ENCODE assay signal across 17 mouse cellular contexts in genomic region chr2:66178848-66179215, GRCm38 (mm10). TPM values are rescaled to one million over a fixed set of nuclear protein-coding genes. Genes with fewer than 3 reads are reported as not detected.
A peak's percentile ranks its signal among the peaks of the same experiment; 100 is the strongest.
DNase-seq lines count a peak whose midpoint lies in the region; ATAC-seq and TF ChIP-seq lines count a peak whose summit lies in the region.
"Had no signal": no experiment of that assay in that cellular context is flagged by ENCODE, and none has a peak within 500 bp of the region (broad histone marks: within the 10 kb centered on the region; RNA-seq: fewer than 3 reads in every experiment).

No protein-coding gene starts in this region.

- no peaks in the 10 kb centered on the region for H3K9me3 ChIP-seq in hindbrain, embryonic 12.5 days (replicated peaks)
- H3K9me3 ChIP-seq in midbrain, embryonic 14.5 days (ENCODE audit: control insufficient read depth, low read length) = no peaks in the 10 kb centered on the region
- H3K9me3 ChIP-seq: liver, embryonic 15.5 days had no signal

- H3K36me3 ChIP-seq in hindbrain, embryonic 12.5 days = no peaks in the 10 kb centered on the region
- H3K36me3 ChIP-seq in midbrain, embryonic 14.5 days (ENCODE audit: control insufficient read depth, insufficient read depth, low read length) = no peaks in the 10 kb centered on the region
- H3K36me3 ChIP-seq: liver, embryonic 15.5 days had no signal

- 38% methylated on average over 5 of the region's 5 CpGs for WGBS in hindbrain, embryonic 12.5 days
- 6% methylated on average over 5 of the region's 5 CpGs for WGBS in midbrain, embryonic 14.5 days

- H3K27me3 ChIP-seq in hindbrain, embryonic 12.5 days = no peaks in the 10 kb centered on the region
- no peaks in the 10 kb centered on the region for H3K27me3 ChIP-seq in midbrain, embryonic 14.5 days (ENCODE audit: control insufficient read depth, insufficient read depth, low read length)
- H3K27me3 ChIP-seq: liver, embryonic 15.5 days had no signal

- peak overlapping the region; percentile 30 for H3K4me2 ChIP-seq in hindbrain, embryonic 12.5 days (replicated peaks)
- peak overlapping the region; percentile 55 for H3K4me2 ChIP-seq in midbrain, embryonic 14.5 days (ENCODE audit: low read length)
- H3K4me2 ChIP-seq: heart, embryonic 11.5 days; liver, embryonic 15.5 days had no signal

- ATAC-seq in hindbrain, embryonic 12.5 days (ENCODE audit: low FRiP score) = no peak; the same call in 1 of the 2 replicates
- no peak for ATAC-seq in midbrain, embryonic 14.5 days (ENCODE audit: low FRiP score, low TSS enrichment)

- H3K27ac ChIP-seq in left cerebral cortex, adult 2 months = peak overlapping the region; percentile 88
- peak overlapping the region; percentile 69 for H3K27ac ChIP-seq in hindbrain, embryonic 12.5 days
- peak overlapping the region; percentile 89 for H3K27ac ChIP-seq in midbrain, embryonic 14.5 days (replicated peaks; ENCODE audit: low read depth, low read length)
- H3K27ac ChIP-seq: liver, embryonic 15.5 days had no signal

- TF ChIP-seq CTCF in left cerebral cortex, adult 2 months (IDR thresholded peaks at IDR 0.05) = no peak; the same call in 1 of the 2 replicates

- H3K9ac ChIP-seq in hindbrain, embryonic 12.5 days = no peak overlapping the region
- H3K9ac ChIP-seq in midbrain, embryonic 14.5 days (replicated peaks; ENCODE audit: low read length) = no peak overlapping the region
- H3K9ac ChIP-seq: liver, embryonic 15.5 days had no signal

- H3K4me1 ChIP-seq in hindbrain, embryonic 12.5 days = peaks cover 26% of the 10 kb centered on the region
- H3K4me1 ChIP-seq in midbrain, embryonic 14.5 days (ENCODE audit: control insufficient read depth, insufficient read depth, low read length) = peaks cover 26% of the 10 kb centered on the region
- H3K4me1 ChIP-seq: liver, embryonic 15.5 days had no signal

- no peak for DNase-seq in left cerebral cortex, adult 2 months (ENCODE audit: extremely low spot score in 1 of 2, low spot score in 2 of 2)
- DNase-seq in left cerebral cortex, postnatal 14 days (ENCODE audit: low spot score in 2 of 2) = no peak
- DNase-seq in midbrain, embryonic 14.5 days = peak; percentile 56
- DNase-seq in ovary, adult 18-20 months (ENCODE audit: low spot score) = no peak
- no peak for DNase-seq in cerebellum, adult 18-20 months
- no peak for DNase-seq in lung, postnatal 4 days
- no peak for DNase-seq in urinary bladder, postnatal 4 days (ENCODE audit: low spot score in 2 of 2)
- DNase-seq: cerebellum, adult 9-11 months; gastrocnemius, postnatal 14 days; heart, postnatal 4 days; kidney, adult 9 months; lung, postnatal 36 days; spleen, adult 18-20 months; thymus, postnatal 25 days had no signal

- H3K4me3 ChIP-seq in left cerebral cortex, adult 2 months = no peak overlapping the region; the same call in 1 of the 2 replicates
- H3K4me3 ChIP-seq in hindbrain, embryonic 12.5 days = no peak overlapping the region
- 0 out of 2 replicates have a peak overlapping the region, but pooled peaks have one; percentile 7 for H3K4me3 ChIP-seq in midbrain, embryonic 14.5 days (replicated peaks; ENCODE audit: low read depth, low read length)
- H3K4me3 ChIP-seq: liver, embryonic 15.5 days had no signal

- intact Hi-C loops in left cerebral cortex, adult 2 months (cut with DNase I) = loop anchor here (10.0 kb wide), 2 partner anchors 244 to 784 kb away; no protein-coding TSS in a partner anchor
- intact Hi-C loops in left cerebral cortex, postnatal 14 days (cut with DNase I) = no loop called here

RNA-seq across cellular contexts. Expression of gene Galnt3, which starts 54.0 kb away (rescaled TPM):
- total RNA-seq in left cerebral cortex, adult 2 months (2021) = 1 to 10 TPM; 2.3 to 2.6 TPM
- total RNA-seq in left cerebral cortex, postnatal 14 days (2021) = 1 to 10 TPM; 3.3 to 3.4 TPM
- polyA plus RNA-seq in hindbrain, embryonic 12.5 days (2016; fragmentation: Nextera tagmentation; extraction: Ambion mirVana) = 2.8 and 3.5 TPM in 2 replicates
- polyA plus RNA-seq in midbrain, embryonic 14.5 days (2014; fragmentation: Nextera tagmentation; extraction: Ambion mirVana) = 0.80 and 1.5 TPM in 2 replicates
- total RNA-seq: gastrocnemius, postnatal 14 days; heart, postnatal 4 days had no signal
